Mouse (Mus musculus): ENCODE results near the gene Cdkn2aip. TPM values are rescaled to one million over a fixed set of nuclear protein-coding genes. Genes with fewer than 3 reads are reported as not detected.

The Cdkn2aip gene
- polyA plus RNA-seq, 1 experiment from 2014 or later = 22.2 TPM

DNA sequence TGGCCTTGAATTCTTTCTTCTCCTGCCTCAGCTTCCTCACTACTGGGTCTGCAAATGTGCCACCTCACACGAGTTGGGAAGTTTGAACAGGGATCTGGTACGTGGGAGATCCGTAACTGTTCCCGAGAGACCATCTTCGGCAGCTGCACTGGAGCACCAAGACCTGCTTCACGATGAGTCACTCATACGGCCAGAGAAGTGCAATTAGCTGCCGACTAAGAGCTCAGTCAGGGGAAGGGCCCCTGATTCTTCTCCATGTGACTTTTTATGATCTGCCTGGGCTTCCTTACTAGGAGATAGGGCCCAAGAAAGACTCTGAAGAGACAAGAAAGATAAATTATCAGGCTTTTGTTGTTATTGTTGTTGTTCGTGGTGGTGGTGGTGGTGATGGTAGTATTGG, 31.1 kb upstream of the Cdkn2aip start:
- WGBS = 67% methylated on average over 9 of the region's 9 CpGs
- Histone ChIP-seq H3K4me1 (replicated peaks; ENCODE audit: control insufficient read depth, insufficient read depth, low read length) (no peaks in the 10 kb centered on the region), H3K9me3 (ENCODE audit: control insufficient read depth, low read length) (no peaks in the 10 kb centered on the region), H3K27ac (ENCODE audit: low read depth, low read length) (no peak overlapping the region), H3K27me3 (replicated peaks; ENCODE audit: control insufficient read depth, insufficient read depth, low read length) (no peaks in the 10 kb centered on the region), H3K4me3 (ENCODE audit: low read depth, low read length) (no peak overlapping the region), H3K9ac (ENCODE audit: low read depth, low read length) (no peak overlapping the region), H3K4me2 (no peak overlapping the region), H3K36me3 (ENCODE audit: control insufficient read depth, insufficient read depth, low read length) (no peaks in the 10 kb centered on the region)
- DNase-seq (ENCODE audit: low spot score) (no peak), ATAC-seq (replicated peaks; ENCODE audit: low FRiP score) (no peak)

DNA sequence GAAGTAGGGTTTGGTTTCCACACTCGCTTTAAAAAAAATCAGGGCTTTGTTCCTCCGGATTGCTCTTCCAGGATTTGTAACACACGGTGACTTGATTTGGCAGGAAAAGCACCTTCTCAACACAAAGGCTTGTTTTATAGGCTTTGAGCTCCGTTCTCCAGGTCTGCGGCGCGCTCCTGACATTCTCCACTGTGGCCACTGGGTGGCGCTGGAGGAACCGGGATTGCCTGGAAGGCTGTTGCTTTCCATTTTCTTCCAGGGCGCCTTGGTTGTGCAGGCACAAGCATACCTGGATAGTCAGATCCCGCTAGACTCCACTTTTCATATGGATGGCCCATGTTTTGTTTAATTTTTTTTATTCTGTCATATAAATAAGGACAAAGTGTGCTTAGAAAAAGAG, 29.7 kb upstream of the Cdkn2aip start:
- no peak overlapping the region for H3K4me2 ChIP-seq
- no peaks in the 10 kb centered on the region for H3K27me3 ChIP-seq (replicated peaks; ENCODE audit: control insufficient read depth, insufficient read depth, low read length)
- H3K4me3 ChIP-seq (ENCODE audit: low read depth, low read length) = no peak overlapping the region
- H3K36me3 ChIP-seq (ENCODE audit: control insufficient read depth, insufficient read depth, low read length) = no peaks in the 10 kb centered on the region
- no peaks in the 10 kb centered on the region for H3K9me3 ChIP-seq (ENCODE audit: control insufficient read depth, low read length)
- no peak overlapping the region for H3K27ac ChIP-seq (ENCODE audit: low read depth, low read length)
- 7% methylated on average over 11 of the region's 11 CpGs for WGBS
- ATAC-seq (replicated peaks; ENCODE audit: low FRiP score) (no peak), DNase-seq (ENCODE audit: low spot score) (peak; percentile 75)
- no peak overlapping the region for H3K9ac ChIP-seq (ENCODE audit: low read depth, low read length)
- H3K4me1 ChIP-seq (replicated peaks; ENCODE audit: control insufficient read depth, insufficient read depth, low read length) = no peaks in the 10 kb centered on the region

DNA sequence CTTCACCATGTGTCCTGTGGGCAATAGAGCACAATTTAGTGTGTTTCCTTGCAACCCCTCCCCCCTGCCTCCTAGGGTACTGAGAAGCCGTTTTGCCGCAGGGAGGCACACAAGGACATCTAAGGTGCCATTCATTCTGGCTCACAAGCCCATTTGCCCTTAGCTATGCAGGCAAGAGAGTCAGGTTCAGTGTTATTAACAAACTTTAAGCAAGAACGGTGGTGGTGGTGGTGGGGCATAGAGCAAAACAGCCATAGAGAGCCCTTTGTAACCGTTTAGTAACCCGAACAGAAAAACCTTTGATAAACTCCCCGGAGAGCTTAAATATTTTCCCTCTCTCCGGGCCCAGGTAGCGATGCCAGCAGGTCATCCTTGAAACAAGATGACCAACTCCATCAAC, 29.3 kb upstream of the Cdkn2aip start:
- DNase-seq (ENCODE audit: low spot score) = no peak
- Histone ChIP-seq H3K4me2 (no peak overlapping the region), H3K4me1 (replicated peaks; ENCODE audit: control insufficient read depth, insufficient read depth, low read length) (no peaks in the 10 kb centered on the region), H3K27me3 (replicated peaks; ENCODE audit: control insufficient read depth, insufficient read depth, low read length) (no peaks in the 10 kb centered on the region), H3K9ac (ENCODE audit: low read depth, low read length) (no peak overlapping the region), H3K27ac (ENCODE audit: low read depth, low read length) (no peak overlapping the region), H3K9me3 (ENCODE audit: control insufficient read depth, low read length) (no peaks in the 10 kb centered on the region), H3K36me3 (ENCODE audit: control insufficient read depth, insufficient read depth, low read length) (no peaks in the 10 kb centered on the region), H3K4me3 (ENCODE audit: low read depth, low read length) (no peak overlapping the region)
- ATAC-seq (replicated peaks; ENCODE audit: low FRiP score) = no peak
- 34% methylated on average over 8 of the region's 8 CpGs for WGBS

DNA sequence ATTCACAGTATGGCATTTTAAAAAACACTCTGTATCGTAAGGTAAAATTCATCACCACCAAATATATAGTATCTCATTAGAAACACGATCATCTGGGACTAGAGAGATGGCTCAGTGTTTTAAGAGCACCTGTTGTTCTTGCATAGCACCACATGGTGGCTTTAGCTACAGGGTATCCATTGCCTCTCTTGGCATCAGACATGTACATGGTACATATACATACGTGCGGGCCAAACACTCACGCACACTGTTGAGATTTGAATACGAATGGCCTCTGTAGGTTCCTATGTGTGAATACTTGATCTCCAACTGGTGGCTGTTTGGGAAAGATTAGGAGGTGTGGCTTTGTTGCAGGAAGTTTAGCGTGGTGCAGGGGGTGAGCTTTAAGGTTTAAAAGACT, 28.6 kb upstream of the Cdkn2aip start:
- ATAC-seq (replicated peaks; ENCODE audit: low FRiP score) (no peak), DNase-seq (ENCODE audit: low spot score) (no peak)
- H3K4me2 ChIP-seq = no peak overlapping the region
- H3K27me3 ChIP-seq (replicated peaks; ENCODE audit: control insufficient read depth, insufficient read depth, low read length) = no peaks in the 10 kb centered on the region
- H3K27ac ChIP-seq (ENCODE audit: low read depth, low read length) = no peak overlapping the region
- H3K4me3 ChIP-seq (ENCODE audit: low read depth, low read length) = no peak overlapping the region
- no peaks in the 10 kb centered on the region for H3K9me3 ChIP-seq (ENCODE audit: control insufficient read depth, low read length)
- H3K36me3 ChIP-seq (ENCODE audit: control insufficient read depth, insufficient read depth, low read length) = no peaks in the 10 kb centered on the region
- 69% methylated on average over 7 of the region's 7 CpGs for WGBS
- no peak overlapping the region for H3K9ac ChIP-seq (ENCODE audit: low read depth, low read length)
- no peaks in the 10 kb centered on the region for H3K4me1 ChIP-seq (replicated peaks; ENCODE audit: control insufficient read depth, insufficient read depth, low read length)

DNA sequence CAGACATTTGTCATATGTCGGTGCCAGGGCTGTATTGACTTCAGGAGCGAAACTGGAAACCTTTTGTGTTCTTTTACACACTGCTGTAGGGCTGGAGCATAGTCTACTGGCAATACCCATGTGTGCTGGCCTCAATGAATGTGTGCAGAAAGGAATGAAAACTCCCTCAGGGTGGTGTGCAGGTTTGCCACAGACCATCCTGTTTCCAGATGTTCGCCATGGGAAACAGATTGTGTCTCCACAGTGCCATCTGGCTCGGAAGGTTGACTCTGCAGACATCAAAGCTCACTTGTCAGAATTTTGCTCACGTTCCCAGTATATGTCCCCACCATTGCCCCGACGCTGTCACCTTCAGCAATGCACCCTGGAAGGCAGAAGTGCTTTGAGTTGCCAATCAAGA, 23.4 kb upstream of the Cdkn2aip start:
- Histone ChIP-seq H3K4me1 (replicated peaks; ENCODE audit: control insufficient read depth, insufficient read depth, low read length) (no peaks in the 10 kb centered on the region), H3K27me3 (replicated peaks; ENCODE audit: control insufficient read depth, insufficient read depth, low read length) (no peaks in the 10 kb centered on the region), H3K4me2 (no peak overlapping the region), H3K9me3 (ENCODE audit: control insufficient read depth, low read length) (no peaks in the 10 kb centered on the region), H3K9ac (ENCODE audit: low read depth, low read length) (no peak overlapping the region), H3K27ac (ENCODE audit: low read depth, low read length) (no peak overlapping the region), H3K36me3 (ENCODE audit: control insufficient read depth, insufficient read depth, low read length) (no peaks in the 10 kb centered on the region), H3K4me3 (ENCODE audit: low read depth, low read length) (no peak overlapping the region)
- no peak for DNase-seq (ENCODE audit: low spot score)
- WGBS = 60% methylated on average over 7 of the region's 7 CpGs
- no peak for ATAC-seq (replicated peaks; ENCODE audit: low FRiP score)

DNA sequence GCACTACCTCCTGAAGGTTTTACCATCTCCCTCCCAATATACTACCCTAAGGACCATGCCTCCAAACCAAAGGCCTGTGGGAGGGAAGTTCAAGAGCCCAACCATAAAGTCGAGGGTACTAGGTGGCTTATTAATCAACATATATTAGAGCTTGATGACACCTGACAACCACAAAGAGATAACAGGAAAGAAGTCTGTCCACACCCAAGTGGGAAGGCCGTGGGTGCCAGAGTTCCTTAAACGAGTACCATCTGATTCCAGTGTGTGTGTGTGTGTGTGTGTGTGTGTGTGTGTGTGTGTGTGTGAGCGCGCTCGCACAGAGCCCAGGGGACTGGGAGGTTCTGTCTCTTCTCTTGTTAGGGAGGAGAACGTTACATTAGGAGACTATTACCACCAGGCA, 15.6 kb upstream of the Cdkn2aip start:
- no peak overlapping the region for H3K4me2 ChIP-seq
- DNase-seq (ENCODE audit: low spot score) = no peak
- ATAC-seq (replicated peaks; ENCODE audit: low FRiP score) = no peak
- 70% methylated on average over 7 of the region's 7 CpGs for WGBS
- H3K27me3 ChIP-seq (replicated peaks; ENCODE audit: control insufficient read depth, insufficient read depth, low read length) = no peaks in the 10 kb centered on the region; the same call in 1 of the 2 replicates
- no peaks in the 10 kb centered on the region for H3K9me3 ChIP-seq (ENCODE audit: control insufficient read depth, low read length)
- H3K36me3 ChIP-seq (ENCODE audit: control insufficient read depth, insufficient read depth, low read length) = no peaks in the 10 kb centered on the region
- H3K27ac ChIP-seq (ENCODE audit: low read depth, low read length) = no peak overlapping the region
- H3K9ac ChIP-seq (ENCODE audit: low read depth, low read length) = no peak overlapping the region
- H3K4me3 ChIP-seq (ENCODE audit: low read depth, low read length) = no peak overlapping the region
- no peaks in the 10 kb centered on the region for H3K4me1 ChIP-seq (replicated peaks; ENCODE audit: control insufficient read depth, insufficient read depth, low read length)

DNA sequence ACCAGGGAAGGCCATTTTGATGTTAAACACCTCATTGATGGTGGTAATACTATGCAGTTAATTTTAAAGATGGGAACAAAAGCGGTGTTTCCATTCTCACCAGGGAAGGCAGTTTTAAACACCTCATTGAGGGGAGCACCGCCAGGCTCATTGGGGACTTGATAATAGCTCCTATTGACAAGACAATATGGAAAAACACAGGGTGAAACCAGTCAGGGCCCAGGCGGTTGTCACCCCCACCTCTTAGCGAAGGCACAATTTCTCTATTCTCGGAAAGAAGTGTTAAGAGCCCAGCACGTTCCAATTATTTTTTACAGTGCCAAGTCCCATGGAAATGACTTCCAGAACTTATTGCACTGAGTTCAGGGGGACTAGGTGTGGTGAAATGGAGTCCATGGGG, 13.2 kb upstream of the Cdkn2aip start:
- Histone ChIP-seq H3K27me3 (replicated peaks; ENCODE audit: control insufficient read depth, insufficient read depth, low read length) (no peaks in the 10 kb centered on the region; the same call in 1 of the 2 replicates), H3K9ac (ENCODE audit: low read depth, low read length) (no peak overlapping the region), H3K9me3 (ENCODE audit: control insufficient read depth, low read length) (no peaks in the 10 kb centered on the region), H3K4me3 (ENCODE audit: low read depth, low read length) (no peak overlapping the region), H3K4me1 (replicated peaks; ENCODE audit: control insufficient read depth, insufficient read depth, low read length) (no peaks in the 10 kb centered on the region), H3K36me3 (ENCODE audit: control insufficient read depth, insufficient read depth, low read length) (no peaks in the 10 kb centered on the region), H3K27ac (ENCODE audit: low read depth, low read length) (no peak overlapping the region), H3K4me2 (no peak overlapping the region)
- 48% methylated on average over 6 of the region's 6 CpGs for WGBS
- no peak for DNase-seq (ENCODE audit: low spot score)
- no peak for ATAC-seq (replicated peaks; ENCODE audit: low FRiP score)

DNA sequence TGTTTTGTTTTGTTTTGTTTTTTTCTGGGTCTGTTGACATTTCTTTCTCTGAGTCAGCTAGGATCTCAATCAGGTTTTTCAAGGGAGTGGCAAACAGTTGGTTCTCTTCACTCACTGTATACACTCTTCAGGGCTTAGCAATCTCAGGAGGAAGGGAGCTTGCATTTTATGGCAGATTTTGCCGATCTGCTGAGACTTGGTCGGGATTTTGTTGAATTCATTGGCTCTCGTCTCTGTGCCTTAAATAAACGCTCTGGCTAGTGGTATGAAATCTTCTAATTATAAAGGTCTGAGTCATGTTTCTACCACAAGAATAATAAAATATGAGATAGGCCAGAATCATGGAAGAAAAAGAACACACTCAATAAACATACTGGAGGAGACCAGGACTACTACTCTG, 7.9 kb upstream of the Cdkn2aip start:
- no peak for ATAC-seq (replicated peaks; ENCODE audit: low FRiP score)
- H3K9ac ChIP-seq (ENCODE audit: low read depth, low read length) = no peak overlapping the region
- H3K4me1 ChIP-seq (replicated peaks; ENCODE audit: control insufficient read depth, insufficient read depth, low read length) = no peaks in the 10 kb centered on the region
- no peak overlapping the region for H3K27ac ChIP-seq (ENCODE audit: low read depth, low read length)
- 74% methylated on average over 4 of the region's 4 CpGs for WGBS
- no peaks in the 10 kb centered on the region for H3K27me3 ChIP-seq (replicated peaks; ENCODE audit: control insufficient read depth, insufficient read depth, low read length)
- no peak overlapping the region for H3K4me2 ChIP-seq
- H3K4me3 ChIP-seq (ENCODE audit: low read depth, low read length) = no peak overlapping the region
- H3K9me3 ChIP-seq (ENCODE audit: control insufficient read depth, low read length) = no peaks in the 10 kb centered on the region
- H3K36me3 ChIP-seq (ENCODE audit: control insufficient read depth, insufficient read depth, low read length) = no peaks in the 10 kb centered on the region
- DNase-seq (ENCODE audit: low spot score) = no peak

- WGBS = 18% methylated on average over 11 of the region's 11 CpGs
- ATAC-seq (replicated peaks; ENCODE audit: low FRiP score) (no peak), DNase-seq (ENCODE audit: low spot score) (no peak)
- Histone ChIP-seq H3K27me3 (replicated peaks; ENCODE audit: control insufficient read depth, insufficient read depth, low read length) (no peaks in the 10 kb centered on the region), H3K36me3 (ENCODE audit: control insufficient read depth, insufficient read depth, low read length) (no peaks in the 10 kb centered on the region), H3K9me3 (ENCODE audit: control insufficient read depth, low read length) (no peaks in the 10 kb centered on the region), H3K27ac (ENCODE audit: low read depth, low read length) (no peak overlapping the region), H3K4me1 (replicated peaks; ENCODE audit: control insufficient read depth, insufficient read depth, low read length) (no peaks in the 10 kb centered on the region), H3K9ac (ENCODE audit: low read depth, low read length) (no peak overlapping the region), H3K4me2 (peak overlapping the region; percentile 35; the same call in 1 of the 2 replicates), H3K4me3 (ENCODE audit: low read depth, low read length) (no peak overlapping the region)
Measured at GRCm38 (mm10) chr8:47718641-47719040, 4.9 kb upstream of the Cdkn2aip start.

All from liver, embryonic 11.5 days (tissue).